Mouse (Mus musculus): Measurements from ENCODE around the gene Vmn2r97.
"Not testable (repeated sequence)": the region's sequence is repeated elsewhere in the genome, so short reads cannot be mapped to it uniquely, and the experiment has no call there.

The Vmn2r97 gene

DNA sequence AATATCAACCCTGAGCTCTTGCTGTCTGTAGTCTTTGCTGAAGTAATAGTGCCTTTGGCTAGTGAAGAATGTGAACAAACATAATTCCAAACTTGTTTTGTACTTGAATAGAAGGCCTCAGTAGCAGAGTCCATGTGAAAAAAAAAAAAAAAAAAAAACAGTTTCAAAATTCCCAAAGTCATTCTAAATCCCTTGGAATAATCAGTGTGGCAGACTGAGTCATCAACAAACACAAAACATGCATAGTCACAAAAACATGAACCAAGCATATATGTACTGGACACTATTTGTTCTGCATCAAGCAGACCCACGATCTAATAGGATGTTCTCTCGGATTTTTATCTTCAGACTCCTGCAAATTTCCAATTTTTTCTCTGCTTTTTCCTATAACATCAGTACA lies at the start of gene Vmn2r97:
Gene Vmn2r97, plus strand, starts transcription at position 301 of the 400 bp plus-strand sequence.
- not testable (repeated sequence) for DNase-seq

DNA sequence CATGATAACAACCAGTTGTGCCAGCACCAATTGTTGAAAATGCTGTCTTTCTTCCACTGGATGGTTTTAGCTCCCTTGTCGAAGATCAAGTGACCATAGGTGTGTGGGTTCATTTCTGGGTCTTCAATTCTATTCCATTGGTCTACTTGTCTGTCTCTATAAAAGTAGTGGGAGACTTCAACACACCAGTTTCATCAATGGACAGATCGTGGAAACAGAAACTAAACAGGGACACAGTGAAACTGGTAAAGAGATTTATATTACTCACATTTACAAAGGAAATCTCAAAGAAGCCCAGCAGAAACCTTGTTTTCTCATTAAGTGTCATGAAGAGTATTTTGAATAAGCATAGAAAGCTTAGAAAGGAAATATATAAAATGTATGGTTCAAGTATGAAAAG lies 31.7 kb upstream of the Vmn2r97 start:
- not testable (repeated sequence) for DNase-seq

- no peak for DNase-seq
These were observed 24.3 kb upstream of the Vmn2r97 start for GRCm38 (mm10) chr17:18889745-18890329.

DNA sequence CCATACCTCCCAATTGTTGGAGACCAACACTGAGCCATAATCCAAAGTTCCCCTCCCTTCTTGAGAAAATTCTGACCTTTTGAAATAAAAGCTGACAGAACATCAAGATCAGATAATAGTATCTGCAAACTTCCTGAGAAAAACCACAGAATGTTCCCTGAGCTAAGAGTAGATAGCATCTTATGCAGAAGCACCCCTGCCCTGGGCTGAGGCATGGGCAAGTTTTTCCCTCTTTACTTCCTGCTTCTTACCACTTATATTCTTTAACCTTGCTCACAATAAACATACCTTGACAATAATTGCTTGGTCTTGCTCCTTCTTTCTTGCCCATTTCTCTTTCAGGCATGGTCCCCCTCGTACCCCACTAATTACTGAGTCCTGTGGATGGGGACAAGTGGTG lies 43.7 kb downstream of the Vmn2r97 start:
- not testable (repeated sequence) for DNase-seq

GRCm38 (mm10) chr17:18968371-18969275 lies 54.5 kb downstream of the Vmn2r97 start:
- DNase-seq = no peak

Data from kidney, adult 8-10 months (tissue).